Mouse (Mus musculus) bone marrow macrophage, adult 2 months (primary cell): ENCODE results near the gene Thsd4. TPM values are rescaled to one million over a fixed set of nuclear protein-coding genes. Genes with fewer than 3 reads are reported as not detected.

Experiments
- H3K27ac ChIP-seq: 2 replicates; pipeline ENCODE4 v1.5.1; 2012; ENCODE audit warnings: low read depth, low read length; ENCODE audit not compliant: insufficient read depth
- H3K4me1 ChIP-seq: 2 replicates; pipeline ENCODE4 v1.6.1; 2012; ENCODE audit warnings: low read length; ENCODE audit not compliant: control insufficient read depth, insufficient read depth
- H3K4me3 ChIP-seq: 2 replicates; pipeline ENCODE4 v1.5.1; 2012; ENCODE audit warnings: mild to moderate bottlenecking, low read length, moderate library complexity; ENCODE audit not compliant: insufficient read depth
- CTCF ChIP-seq: IDR thresholded peaks from 2 replicates; pipeline ENCODE4 v1.5.1; 2012; ENCODE audit warnings: low read depth, mild to moderate bottlenecking, low read length, moderate library complexity
- POLR2A ChIP-seq: IDR thresholded peaks from 2 replicates; pipeline ENCODE4 v1.6.1; 2012; ENCODE audit warnings: mild to moderate bottlenecking, low read depth, low read length, borderline replicate concordance
- polyA plus RNA-seq: library from polyadenylated mRNA; stranded (reverse); fragments of >200 nt; gene quantifications from 2 replicates; pipeline ENCODE4 v1.2.4, GENCODE M21; 2012; ENCODE audit not compliant: missing spikeins, insufficient read depth, insufficient read length

Thsd4 gene
- polyA plus RNA-seq, 1 experiment, result 0.09 TPM

DNA sequence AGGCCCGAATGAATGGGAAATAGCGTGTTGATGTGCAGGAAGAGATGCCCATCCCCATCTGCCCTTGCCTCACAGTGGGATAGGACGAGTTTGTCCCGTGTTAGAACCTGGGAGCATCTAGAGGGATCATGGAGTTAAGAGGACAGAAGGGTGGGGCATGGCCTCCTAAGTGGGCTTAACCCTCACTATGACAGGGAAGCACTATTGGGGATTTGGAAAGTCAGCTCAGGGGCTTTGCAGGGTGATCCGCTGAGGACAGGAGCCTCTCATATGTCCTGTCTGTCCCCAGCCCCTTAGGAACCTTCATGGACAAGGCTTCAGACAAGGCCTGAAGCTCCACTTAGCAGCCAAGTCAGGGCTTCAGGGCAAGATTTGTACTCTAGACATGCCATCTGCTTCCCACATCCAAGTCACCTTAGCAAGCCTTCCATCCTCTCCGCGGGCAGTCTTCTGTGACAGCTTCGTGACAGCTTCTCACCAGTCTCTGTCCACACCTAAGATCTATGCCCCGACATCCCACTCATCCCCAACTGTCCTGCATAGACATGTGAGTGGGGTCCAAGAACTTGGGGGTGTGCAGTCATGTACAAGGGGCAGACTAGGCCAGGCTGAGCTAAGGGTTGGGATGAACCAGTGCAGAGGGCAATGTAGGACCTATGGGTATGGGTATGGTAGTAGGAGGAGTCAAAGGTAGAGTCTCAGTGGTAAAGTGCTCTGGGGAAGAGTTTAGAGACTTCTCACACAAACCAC, 570.7 kb downstream of the Thsd4 start:
- Histone ChIP-seq H3K4me1 (no peaks in the 10 kb centered on the region), H3K27ac (no peak overlapping the region), H3K4me3 (no peak overlapping the region)
- TF ChIP-seq POLR2A (no peak), CTCF (no peak)

DNA sequence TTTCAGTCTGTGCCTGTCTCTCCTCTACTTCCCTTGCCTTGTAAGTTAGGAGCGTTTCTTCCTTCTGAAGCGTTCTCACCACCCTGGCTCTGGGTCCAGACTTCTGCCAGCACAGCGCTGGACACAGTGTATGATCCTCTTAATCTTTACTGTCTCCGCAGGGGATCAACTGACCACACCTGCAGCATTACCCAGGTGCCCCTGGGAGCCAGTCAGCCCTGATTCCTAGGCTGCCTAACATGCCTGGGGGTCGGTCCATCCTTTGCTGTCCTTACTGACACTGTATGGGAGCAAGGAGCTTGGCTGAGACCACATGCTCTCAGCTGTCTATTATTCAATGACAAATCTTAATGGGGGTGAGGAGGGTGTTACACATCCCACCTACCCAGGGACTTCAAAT, 571.9 kb downstream of the Thsd4 start:
- no peak overlapping the region for H3K27ac ChIP-seq
- H3K4me3 ChIP-seq, result no peak overlapping the region
- H3K4me1 ChIP-seq, result no peaks in the 10 kb centered on the region
- TF ChIP-seq CTCF, result no peak
- no peak for TF ChIP-seq POLR2A

DNA sequence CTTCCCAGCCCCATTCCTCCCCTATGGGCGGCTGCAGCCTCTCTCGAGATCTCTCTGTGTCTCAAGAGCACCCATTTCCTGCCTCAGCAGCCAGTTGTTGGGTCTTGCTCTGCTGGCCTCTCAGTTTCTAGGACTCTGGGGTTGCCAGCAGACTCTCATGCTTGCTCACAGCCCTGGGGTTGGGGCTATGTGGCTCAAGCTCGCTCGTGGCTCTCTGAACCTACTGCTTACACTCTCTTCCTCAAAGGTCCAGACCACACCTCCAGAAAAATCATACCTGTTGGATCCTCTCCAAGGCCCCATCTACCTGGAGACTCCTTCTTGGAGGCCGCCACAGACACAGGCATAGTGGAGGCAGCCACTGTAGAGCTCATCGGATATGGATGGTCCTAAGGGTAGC, 572.3 kb downstream of the Thsd4 start:
- H3K4me1 ChIP-seq, result no peaks in the 10 kb centered on the region
- no peak overlapping the region for H3K4me3 ChIP-seq
- no peak for TF ChIP-seq POLR2A
- TF ChIP-seq CTCF, result no peak
- H3K27ac ChIP-seq, result no peak overlapping the region

DNA sequence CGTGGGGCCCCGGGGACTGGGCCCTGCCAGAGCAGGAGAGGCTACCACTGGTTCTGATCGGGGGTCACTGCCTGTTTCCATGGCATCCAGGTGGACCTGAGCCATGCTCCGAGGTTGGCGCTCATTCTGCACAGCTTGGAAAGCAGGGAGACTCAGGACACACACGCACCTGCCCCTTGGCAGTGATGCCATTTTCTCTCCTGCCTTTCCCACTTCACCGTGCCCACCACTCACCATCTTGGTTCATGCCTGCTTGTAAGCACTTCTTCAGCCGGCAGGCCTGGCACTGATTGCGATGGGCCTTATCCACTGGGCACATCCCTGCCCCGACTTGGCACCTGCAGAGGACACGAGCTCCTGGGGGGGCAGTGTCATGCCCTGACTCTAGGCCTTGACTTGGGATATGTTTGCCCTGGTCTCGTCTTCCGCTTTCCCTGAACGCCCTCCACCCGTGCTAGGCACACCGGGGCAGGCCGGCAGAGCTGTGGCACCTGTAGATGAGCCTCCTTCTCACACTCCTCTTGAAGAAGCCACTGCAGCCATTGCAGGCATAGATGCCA, 573.1 kb downstream of the Thsd4 start:
- Histone ChIP-seq H3K4me1 (no peaks in the 10 kb centered on the region), H3K4me3 (no peak overlapping the region), H3K27ac (no peak overlapping the region)
- no peak for TF ChIP-seq CTCF
- TF ChIP-seq POLR2A, result no peak

DNA sequence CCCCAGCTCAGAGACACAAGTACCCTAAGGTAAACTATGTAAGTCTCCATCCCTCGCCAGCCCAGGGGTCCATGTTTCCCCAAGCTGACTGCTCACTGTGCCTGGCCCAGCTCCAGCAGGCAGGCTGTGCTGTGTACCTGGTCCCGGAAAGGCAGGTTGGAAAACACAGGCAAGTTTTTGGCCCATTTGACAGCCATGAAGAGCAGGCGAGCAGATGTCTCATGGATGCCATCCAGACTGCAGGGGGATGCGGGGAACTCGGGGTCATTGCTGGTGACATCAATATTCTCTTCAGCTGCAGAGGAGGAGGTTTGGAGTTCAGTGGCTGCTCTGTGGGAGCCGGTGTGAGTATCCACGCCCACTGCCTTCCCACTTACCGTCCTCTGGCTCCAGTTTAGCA, 573.6 kb downstream of the Thsd4 start:
- Histone ChIP-seq H3K4me1 (no peaks in the 10 kb centered on the region), H3K27ac (no peak overlapping the region), H3K4me3 (no peak overlapping the region)
- TF ChIP-seq POLR2A (no peak), CTCF (no peak)

DNA sequence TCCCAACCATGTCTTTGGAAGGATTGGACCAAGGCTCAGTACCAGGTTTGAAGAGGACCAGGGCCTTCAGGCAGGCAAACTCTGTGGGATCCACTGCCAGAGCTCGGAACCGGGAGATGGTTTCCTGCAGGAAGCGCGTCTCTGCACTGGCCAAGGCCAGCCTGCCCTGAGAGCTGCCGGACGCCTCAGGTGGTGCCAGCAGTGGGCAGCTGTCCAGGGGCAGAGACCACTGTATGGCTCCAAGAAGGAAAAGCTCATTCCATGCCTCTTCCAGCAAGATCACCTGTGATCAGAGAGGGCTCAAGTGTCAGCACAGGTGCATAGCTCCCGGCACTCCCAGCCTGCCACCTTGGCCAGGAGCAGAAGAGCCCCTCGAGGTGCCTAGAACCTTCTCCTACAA, 574.6 kb downstream of the Thsd4 start:
- TF ChIP-seq CTCF, result no peak
- no peak for TF ChIP-seq POLR2A
- Histone ChIP-seq H3K4me3 (no peak overlapping the region), H3K27ac (no peak overlapping the region), H3K4me1 (no peaks in the 10 kb centered on the region)

DNA sequence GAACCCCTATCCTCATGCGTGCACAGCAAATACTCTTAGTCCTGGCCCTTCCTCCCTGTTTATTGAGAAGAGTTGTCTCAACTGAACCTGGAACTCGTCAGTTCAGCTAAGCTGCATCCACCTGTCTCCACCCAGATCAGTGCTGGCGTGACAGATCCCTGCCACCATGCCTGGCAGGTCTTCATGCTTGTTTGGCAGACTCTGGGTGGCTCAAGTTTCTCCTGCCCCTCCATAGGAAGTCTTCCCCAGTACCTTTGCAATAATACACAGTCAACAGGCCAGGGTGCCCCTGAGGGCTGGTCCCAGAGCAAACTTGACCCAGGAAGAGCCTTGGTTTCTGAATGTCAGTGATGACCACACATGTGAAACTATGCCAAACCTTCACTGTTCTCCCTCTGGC, 576.6 kb downstream of the Thsd4 start:
- Histone ChIP-seq H3K27ac (no peak overlapping the region), H3K4me1 (no peaks in the 10 kb centered on the region), H3K4me3 (no peak overlapping the region)
- TF ChIP-seq CTCF (no peak), POLR2A (no peak)

DNA sequence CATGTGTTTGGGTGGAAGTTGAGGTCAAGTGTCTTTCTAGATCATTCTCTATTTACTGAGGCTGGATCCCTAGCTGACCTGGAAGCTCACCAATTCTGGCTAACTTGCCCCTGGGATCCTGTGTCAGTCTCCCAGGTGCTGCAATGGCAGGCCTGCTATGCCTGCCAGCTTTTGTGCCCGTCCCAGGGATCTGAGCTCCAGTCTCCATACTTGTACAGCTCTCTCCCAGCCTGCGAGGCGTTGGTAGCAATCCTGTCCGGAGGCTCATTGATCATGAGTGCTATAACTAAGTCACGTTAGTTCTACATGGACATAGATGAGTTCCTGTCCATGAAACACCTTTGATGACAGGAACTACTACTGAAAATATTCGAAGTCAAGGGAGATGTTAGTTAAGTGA, 578.0 kb downstream of the Thsd4 start:
- no peak overlapping the region for H3K27ac ChIP-seq
- no peak overlapping the region for H3K4me3 ChIP-seq
- TF ChIP-seq POLR2A (no peak), CTCF (no peak)
- no peaks in the 10 kb centered on the region for H3K4me1 ChIP-seq

DNA sequence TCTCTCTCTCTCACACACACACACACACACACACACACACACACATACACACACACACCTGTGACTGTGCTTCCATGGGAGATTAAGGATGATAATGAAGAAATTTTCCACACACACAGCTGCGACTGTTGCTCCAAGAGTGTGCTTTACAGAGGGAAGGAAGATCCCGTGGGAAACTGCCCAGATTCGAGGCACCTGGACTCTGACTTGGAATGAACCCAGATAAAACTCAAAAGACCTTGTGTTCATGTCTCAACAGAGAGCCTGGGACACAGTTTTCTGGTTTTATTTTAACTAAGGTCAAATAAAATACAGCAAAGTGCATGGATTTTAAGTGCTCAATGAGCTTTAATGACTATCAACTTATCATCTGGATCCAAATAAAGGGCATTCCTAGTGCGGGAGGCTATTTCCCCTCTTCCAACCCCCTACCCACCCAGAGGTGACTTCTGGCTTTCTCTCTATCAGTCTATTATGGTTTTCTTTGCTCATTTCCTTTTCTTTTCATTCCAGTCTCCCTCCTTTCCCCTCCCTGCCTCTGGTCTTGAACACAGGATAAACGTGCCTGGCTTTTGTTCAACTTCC, 579.3 kb downstream of the Thsd4 start:
- no peaks in the 10 kb centered on the region for H3K4me1 ChIP-seq
- no peak overlapping the region for H3K4me3 ChIP-seq
- no peak for TF ChIP-seq CTCF
- TF ChIP-seq POLR2A, result no peak
- H3K27ac ChIP-seq, result no peak overlapping the region

DNA sequence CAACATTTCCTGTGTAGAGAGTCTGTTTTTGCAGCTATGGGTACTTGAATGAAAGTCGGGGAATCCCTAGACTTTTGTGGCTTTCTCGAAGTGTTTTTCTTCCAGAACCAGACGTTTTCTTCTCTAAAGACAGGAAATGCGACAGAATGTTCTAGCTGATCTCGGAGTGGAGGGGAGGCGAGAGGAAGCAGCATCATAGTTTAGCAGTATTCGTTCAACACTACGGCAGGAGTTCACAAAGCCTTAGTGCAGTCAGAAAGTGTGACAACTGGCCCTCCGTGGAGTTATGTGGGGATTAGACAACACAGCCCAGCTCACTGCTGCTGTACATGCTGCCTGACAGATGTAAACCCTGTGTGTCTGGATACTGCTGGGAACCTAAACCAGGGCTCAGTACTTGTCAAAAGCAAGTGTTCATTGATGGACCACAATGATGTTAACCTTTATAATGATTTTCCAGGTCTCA, 579.9 kb downstream of the Thsd4 start:
- no peaks in the 10 kb centered on the region for H3K4me1 ChIP-seq
- no peak overlapping the region for H3K4me3 ChIP-seq
- H3K27ac ChIP-seq, result no peak overlapping the region
- TF ChIP-seq POLR2A (no peak), CTCF (no peak)
